Mouse (Mus musculus): Measurements from ENCODE around the gene Kiss1.

The Kiss1 gene

DNA sequence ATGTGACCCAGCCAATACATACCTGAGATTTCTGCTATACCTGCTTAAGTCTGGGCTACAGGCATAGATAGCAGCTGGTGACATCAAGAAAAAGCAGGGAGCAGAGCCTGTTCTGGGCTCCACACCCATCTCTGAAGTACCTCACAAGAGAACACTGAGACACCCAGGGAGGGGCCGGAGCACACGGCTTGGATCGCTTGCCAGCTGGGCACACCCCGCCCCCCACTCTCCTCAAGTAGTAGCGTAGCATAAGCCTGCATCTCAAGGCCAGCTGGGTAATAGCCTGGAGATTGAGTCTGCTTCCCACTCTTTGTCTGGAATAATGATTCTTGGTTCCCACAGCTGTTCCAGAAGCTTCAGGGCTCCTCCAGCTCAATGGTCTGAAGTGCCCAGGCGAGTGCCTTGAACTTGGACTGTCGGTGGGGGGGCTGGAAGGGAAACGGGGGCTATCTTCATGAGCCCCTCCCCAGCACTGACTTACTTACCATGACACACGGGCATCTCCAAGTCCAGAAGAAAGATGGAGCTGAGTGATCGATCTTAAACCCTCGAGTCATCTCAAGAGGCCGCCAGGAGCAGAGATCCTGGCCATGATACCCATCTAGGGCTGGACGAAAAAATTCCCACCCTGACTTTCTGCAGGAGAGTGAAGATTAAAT, at the start of gene Kiss1:
TSS of gene Kiss1 (plus strand) at position 609 of the 659 bp plus-strand sequence.
- DNase-seq (ENCODE audit: low spot score), result no peak

GRCm38 (mm10) chr1:133274163-133274562, 47.5 kb upstream of the Kiss1 start:
- DNase-seq (ENCODE audit: low spot score), result no peak

DNA sequence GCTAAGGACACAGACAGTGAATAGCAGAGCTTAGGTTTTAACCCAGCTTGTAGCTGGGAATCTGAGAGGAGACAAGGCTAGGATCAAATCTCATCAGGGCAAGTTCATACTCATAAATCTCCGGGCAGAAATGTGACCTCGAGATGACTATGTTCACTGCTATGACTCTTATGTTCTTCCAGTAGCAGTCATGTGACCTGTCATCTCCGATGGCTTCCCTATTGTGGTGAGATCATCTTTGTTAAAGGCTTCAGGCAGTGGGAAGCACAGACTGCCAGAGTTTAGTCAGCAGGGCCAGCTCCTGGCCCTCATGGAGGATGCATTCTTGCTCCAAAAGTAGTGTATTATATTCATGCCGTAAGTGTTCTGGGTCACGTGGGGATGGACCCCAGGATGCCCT, 44.7 kb upstream of the Kiss1 start:
- no peak for DNase-seq (ENCODE audit: low spot score)

- DNase-seq (ENCODE audit: low spot score), result no peak
These were observed 43.1 kb upstream of the Kiss1 start for GRCm38 (mm10) chr1:133278539-133278938.

- no peak for DNase-seq (ENCODE audit: low spot score)
These were observed 42.6 kb upstream of the Kiss1 start for GRCm38 (mm10) chr1:133278946-133279631.

- no peak for DNase-seq (ENCODE audit: low spot score)
These were observed 42.0 kb upstream of the Kiss1 start for GRCm38 (mm10) chr1:133279632-133280093.

DNA sequence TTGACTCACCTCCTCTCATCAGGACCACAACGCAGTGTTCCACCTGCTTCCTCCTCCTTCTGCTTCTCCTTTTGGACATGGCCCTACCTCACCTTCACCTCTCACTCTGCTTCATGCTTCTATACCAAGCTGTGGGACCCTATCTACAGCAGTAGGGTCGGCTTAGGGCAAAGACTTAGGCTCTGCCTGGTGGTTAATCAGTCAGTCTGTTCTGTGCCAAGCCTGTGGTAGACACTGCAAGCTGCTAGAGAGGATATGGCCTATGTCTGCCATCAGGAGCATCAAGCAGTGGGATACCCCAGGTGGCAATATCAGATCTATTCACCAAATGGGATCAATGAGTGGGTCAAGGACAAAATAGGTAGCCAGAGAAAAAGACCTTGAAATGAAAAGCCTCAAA, 41.1 kb upstream of the Kiss1 start:
- no peak for DNase-seq (ENCODE audit: low spot score)

GRCm38 (mm10) chr1:133285907-133286306, 35.8 kb upstream of the Kiss1 start:
- no peak for DNase-seq (ENCODE audit: low spot score)

DNA sequence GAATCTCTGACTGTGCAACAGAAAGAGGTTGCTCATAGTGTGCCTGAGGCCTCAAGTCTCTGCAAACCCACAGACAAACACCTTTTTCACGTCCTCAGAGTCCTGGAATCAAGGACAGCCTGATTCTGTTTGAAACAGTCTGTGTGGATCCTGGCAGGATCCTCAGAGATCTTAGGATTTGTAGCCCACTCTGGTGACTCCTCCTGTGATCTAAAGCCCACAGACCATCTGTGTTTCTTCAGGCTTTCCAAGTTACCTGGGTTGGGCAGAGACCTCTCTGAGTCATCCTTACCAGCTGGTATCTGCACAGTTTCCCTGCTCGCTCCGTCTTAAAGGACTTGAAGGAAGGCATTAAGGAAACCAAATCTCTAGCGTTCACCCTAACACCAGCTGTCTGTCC, 34.6 kb upstream of the Kiss1 start:
- DNase-seq (ENCODE audit: low spot score), result no peak

- DNase-seq (ENCODE audit: low spot score), result no peak
These were observed 33.8 kb upstream of the Kiss1 start for GRCm38 (mm10) chr1:133287880-133288279.

DNA sequence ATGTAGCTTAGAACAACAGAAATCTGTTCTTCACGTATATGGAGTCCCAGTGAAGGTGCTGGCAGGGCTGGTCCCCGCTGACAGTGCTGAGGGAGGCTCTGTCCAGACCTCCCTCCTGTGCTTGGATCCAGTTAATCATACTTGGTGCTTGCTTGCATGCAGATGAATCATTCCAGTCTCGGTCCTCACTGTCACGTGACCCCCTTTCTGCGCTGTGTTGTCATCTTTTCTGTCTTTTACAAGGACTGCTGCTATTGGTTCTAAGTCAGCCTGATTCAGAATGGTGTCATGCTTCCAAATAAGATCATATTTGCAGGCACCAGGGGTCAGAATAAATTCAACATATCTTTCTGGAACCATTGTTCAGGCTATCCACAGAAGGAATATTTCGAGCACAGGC, 29.8 kb upstream of the Kiss1 start:
- DNase-seq (ENCODE audit: low spot score), result no peak

- DNase-seq (ENCODE audit: low spot score), result no peak
These were observed 29.1 kb upstream of the Kiss1 start for GRCm38 (mm10) chr1:133292608-133293007.

DNA sequence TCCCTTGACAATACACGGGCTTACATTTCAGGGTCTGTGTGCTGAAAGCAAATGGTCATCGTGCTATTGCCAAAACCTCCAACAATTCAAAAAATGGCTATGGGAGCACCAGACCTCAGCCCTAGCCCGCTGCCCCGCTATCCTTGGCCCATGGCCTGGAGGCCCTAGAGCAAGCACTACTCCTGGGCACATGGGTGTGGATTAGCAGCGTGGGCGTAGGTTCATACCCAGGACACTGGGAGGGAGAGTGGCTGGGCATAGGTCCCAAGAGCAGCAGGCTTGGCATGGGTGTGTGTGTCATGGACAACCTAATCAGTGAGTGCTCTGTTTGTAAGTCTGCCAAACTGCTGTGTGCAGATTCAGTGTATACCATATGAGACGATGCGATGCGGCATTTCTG, 25.3 kb upstream of the Kiss1 start:
- DNase-seq (ENCODE audit: low spot score), result no peak

- DNase-seq (ENCODE audit: low spot score), result no peak
These were observed 22.9 kb upstream of the Kiss1 start for GRCm38 (mm10) chr1:133298816-133299215.

- no peak for DNase-seq (ENCODE audit: low spot score)
These were observed 19.1 kb upstream of the Kiss1 start for GRCm38 (mm10) chr1:133302540-133302939.

DNA sequence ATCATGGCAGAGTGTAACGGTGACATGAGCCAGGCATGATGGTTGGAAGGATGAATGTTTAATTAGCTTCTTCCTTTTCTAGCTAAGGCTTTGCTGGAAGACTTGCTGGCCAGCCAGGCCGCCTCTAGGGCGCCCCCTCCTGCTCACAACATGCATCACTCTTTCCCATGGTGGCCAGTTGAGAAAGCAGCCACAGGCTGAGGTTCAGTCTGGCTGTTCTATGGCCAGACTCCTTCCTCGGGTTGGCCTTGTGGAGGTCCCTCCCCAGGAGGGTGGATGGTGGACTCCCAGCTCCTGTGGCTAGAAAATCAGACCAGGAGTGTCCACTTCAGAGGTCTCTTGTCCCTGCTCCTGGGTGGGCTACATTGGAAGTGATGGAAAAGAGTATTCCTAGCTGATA, 14.8 kb upstream of the Kiss1 start:
- DNase-seq (ENCODE audit: low spot score), result peak; percentile 57

- peak; percentile 32 for DNase-seq (ENCODE audit: low spot score)
These were observed 14.4 kb upstream of the Kiss1 start for GRCm38 (mm10) chr1:133307318-133307717.

DNA sequence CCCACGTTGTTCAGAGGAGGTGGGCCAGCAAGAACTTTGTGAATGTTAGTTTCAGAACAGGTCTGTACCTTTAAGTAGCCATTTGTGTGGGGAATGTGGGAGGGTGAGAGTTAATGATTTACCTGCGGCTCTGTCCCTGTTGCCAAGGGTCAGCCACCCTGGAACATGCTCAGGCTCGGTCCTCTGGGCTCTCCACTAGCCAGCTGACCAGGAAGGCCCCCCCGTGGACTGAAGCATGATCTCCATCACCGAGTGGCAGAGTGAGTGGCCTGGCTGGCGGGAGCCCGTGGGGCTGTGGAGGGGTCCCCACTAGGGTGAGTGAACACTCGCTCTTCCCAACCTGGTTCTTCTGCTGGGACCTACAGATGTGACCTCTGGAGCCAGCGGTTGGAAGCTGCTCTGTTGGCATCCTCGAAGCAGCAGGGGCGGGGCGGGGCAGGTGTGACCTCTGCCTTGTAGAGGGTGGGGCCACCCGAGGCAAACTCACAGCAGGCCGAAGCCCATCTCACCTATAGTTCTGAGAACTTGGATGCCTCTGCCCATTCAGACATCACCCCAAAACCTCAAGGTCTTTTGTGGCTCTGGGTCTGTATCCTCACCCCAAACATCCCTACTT, 11.9 kb upstream of the Kiss1 start, which contains the start of gene Golt1a:
TSS of gene Golt1a (plus strand) at position 149 of the 616 bp plus-strand sequence.
- DNase-seq (ENCODE audit: low spot score), result peak; percentile 92

DNA sequence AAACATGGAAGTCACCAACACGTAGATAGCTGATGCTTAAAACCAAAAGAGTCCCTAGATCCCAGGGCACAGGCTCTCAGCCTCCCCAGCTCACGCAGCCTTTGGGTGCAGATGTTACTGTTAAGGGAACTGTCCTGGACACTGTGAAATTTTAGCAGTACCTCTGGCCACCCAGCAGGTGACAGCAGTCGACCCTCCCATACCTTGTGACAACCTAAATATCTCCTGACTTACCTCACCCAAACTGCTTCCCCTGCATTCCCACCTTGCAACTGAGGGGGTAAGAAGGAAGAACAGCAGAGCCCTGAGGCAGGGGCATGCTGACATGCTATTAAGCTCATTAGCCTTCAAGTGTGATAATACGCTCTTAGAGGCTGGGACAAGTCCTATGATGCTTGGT, 10.4 kb upstream of the Kiss1 start:
- DNase-seq (ENCODE audit: low spot score), result no peak

- DNase-seq (ENCODE audit: low spot score), result no peak
These were observed 9.7 kb upstream of the Kiss1 start for GRCm38 (mm10) chr1:133311946-133312345.

GRCm38 (mm10) chr1:133314364-133314763, 7.3 kb upstream of the Kiss1 start:
- peak; percentile 26 for DNase-seq (ENCODE audit: low spot score)

DNA sequence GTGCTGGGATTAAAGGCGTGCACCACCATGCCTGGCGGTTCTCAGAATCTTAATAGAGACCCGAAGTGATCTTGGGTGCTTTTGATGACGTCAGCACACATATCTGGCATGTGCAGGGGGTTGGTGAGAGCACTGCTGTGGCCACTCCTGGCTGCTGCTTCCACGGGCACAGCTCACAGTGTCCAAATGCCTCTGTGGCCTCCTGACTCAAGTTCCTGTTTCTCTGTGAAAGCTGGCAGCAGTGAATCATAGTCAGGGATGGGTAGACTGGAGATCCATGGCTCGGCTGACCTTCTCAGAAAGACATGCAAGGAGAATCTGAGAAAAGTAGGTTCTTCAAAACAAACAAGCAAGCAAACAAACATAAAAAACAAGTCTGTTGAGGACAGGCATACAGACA, 5.9 kb upstream of the Kiss1 start:
- no peak for DNase-seq (ENCODE audit: low spot score)

DNA sequence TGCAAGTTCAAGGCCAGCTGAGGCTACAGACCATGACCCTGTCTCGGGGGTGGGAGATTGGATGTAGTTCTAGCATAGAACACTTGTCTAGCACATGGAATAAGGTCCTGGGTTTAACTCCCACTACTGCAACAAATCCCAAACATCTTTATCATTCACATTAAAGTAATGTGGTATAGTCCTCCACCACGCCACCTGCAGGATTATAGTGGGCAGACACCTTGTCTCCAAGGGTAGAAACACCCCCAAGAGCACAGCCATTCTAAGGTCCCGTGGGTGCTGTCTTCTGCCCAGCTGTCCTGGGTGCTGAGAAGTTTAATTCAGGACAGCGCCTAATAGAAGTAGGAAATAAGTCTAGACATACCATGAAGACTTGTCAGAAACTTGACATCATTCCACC, 5.1 kb upstream of the Kiss1 start:
- no peak for DNase-seq (ENCODE audit: low spot score)
